Mouse (Mus musculus) liver, adult 2 months (tissue): ENCODE data around the gene Oard1. TPM values are rescaled to one million over a fixed set of nuclear protein-coding genes. Genes with fewer than 3 reads are reported as not detected.

Experiments
- DNase-seq: peaks from one replicate; pipeline ENCODE4 v3.0.0-alpha.2; 2011; ENCODE audit warnings: low read depth, low spot score; ENCODE audit errors: extremely low read depth
- H3K27ac ChIP-seq: fragments of 200-500 bp; replicated peaks from 2 replicates; pipeline ENCODE4 v1.5.1; 2012; ENCODE audit warnings: low read depth, mild to moderate bottlenecking, control low read depth, inconsistent platforms, low read length; ENCODE audit not compliant: insufficient read depth
- H3K27me3 ChIP-seq: fragments of 200-500 bp; 2 replicates; pipeline ENCODE4 v1.6.1; 2012; ENCODE audit warnings: mild to moderate bottlenecking, moderate library complexity, low read length, inconsistent platforms; ENCODE audit not compliant: control insufficient read depth, insufficient read depth
- H3K36me3 ChIP-seq: fragments of 200-500 bp; 2 replicates; pipeline ENCODE4 v1.6.1; 2012; ENCODE audit warnings: low read length, inconsistent platforms; ENCODE audit not compliant: control insufficient read depth, insufficient read depth
- H3K4me1 ChIP-seq: fragments of 200-500 bp; 2 replicates; pipeline ENCODE4 v1.6.1; 2011; ENCODE audit warnings: low read length; ENCODE audit not compliant: control insufficient read depth, insufficient read depth
- H3K4me3 ChIP-seq: fragments of 200-500 bp; 2 replicates; pipeline ENCODE4 v1.5.1; 2011; ENCODE audit warnings: low read depth, mild to moderate bottlenecking, control low read depth, low read length, moderate library complexity; ENCODE audit not compliant: insufficient read depth
- H3K79me2 ChIP-seq: fragments of 200-500 bp; 2 replicates; pipeline ENCODE4 v1.6.1; 2012; ENCODE audit warnings: inconsistent platforms, mild to moderate bottlenecking, low read length, moderate library complexity; ENCODE audit not compliant: control insufficient read depth, insufficient read depth
- H3K9ac ChIP-seq: fragments of 200-500 bp; 2 replicates; pipeline ENCODE4 v1.6.1; 2012; ENCODE audit warnings: low read depth, mild to moderate bottlenecking, control low read depth, inconsistent platforms, low read length
- CTCF ChIP-seq: fragments of 200-500 bp; IDR thresholded peaks from 2 replicates; pipeline ENCODE4 v1.5.1; 2011; ENCODE audit warnings: low read depth, low read length, control low read depth
- POLR2A ChIP-seq: fragments of 200-500 bp; IDR thresholded peaks from 2 replicates; pipeline ENCODE4 v1.6.1; 2011; ENCODE audit warnings: low read length, control low read depth; ENCODE audit not compliant: insufficient read depth; ENCODE audit errors: extremely low read depth
- WGBS: fragments of 180-500 bp; shearing (Covaris S2); methylation state at CpG from one replicate; pipeline ENCODE4 v1.1.7; 2018; 5-methylcytosine and 5-hydroxymethylcytosine counted together
- polyA plus RNA-seq: library from polyadenylated mRNA; depleted of rRNA; stranded (reverse); fragments of >200 nt; gene quantifications from 2 replicates; pipeline ENCODE4 v1.2.3, GENCODE M21; 2012
- total RNA-seq: library from RNA; depleted of rRNA; stranded (reverse); fragments of >200 nt; gene quantifications from 2 replicates; pipeline ENCODE4 v1.2.3, GENCODE M21; 2014

The Oard1 gene
- total and polyA plus RNA-seq, 2 experiments, result 8.7 to 25.0 TPM

DNA sequence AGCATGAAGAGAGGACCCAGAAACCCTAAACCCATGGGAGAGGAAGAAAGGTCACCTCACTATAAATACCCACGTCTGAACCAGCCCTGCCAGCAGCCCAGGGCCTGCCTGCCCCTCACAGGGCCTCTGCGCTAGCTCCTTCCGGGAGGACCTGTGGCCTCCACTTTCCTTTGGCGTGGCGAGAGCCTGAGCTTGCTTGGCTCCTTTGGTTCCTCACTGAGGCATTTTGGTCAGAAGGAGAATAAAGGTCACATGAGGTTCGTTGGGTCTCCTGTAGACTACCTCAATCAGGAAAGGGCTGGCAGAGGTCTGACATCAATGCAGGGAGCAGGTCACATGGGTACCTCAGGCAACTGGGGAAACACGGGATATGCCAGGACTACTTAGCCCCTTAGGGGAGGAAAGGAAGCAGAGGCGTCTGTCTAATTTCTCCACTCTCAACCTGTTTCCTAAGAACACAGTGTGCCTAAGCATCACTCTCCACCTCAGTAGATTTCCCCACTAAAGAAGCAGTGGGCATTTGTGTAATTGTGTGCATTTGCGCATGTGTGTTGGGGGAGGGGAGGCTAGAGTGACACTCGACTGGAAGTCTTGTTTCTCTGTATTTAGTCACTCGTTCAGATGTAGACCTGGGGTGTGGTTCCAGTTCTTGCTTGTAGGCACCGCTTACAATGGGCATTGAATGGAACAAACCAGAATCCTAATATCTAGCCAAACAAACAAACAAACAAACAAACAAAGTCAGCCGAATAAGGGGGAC, 17.4 kb downstream of the Oard1 start:
- 83% methylated on average over 13 of the region's 13 CpGs for WGBS
- H3K27ac ChIP-seq, result no peak overlapping the region
- no peaks in the 10 kb centered on the region for H3K4me1 ChIP-seq

GRCm38 (mm10) chr17:48427852-48428530, 18.2 kb downstream of the Oard1 start:
- 74% methylated on average over 11 of the region's 11 CpGs for WGBS
- H3K4me3 ChIP-seq, result no peak overlapping the region
- no peak overlapping the region for H3K9ac ChIP-seq
- TF ChIP-seq CTCF (no peak), POLR2A (no peak)
- no peaks in the 10 kb centered on the region for H3K36me3 ChIP-seq
- H3K27ac ChIP-seq, result no peak overlapping the region
- H3K4me1 ChIP-seq, result no peaks in the 10 kb centered on the region
- no peaks in the 10 kb centered on the region for H3K79me2 ChIP-seq
- no peaks in the 10 kb centered on the region for H3K27me3 ChIP-seq
- DNase-seq, result no peak

More for the DNA sequence above, 17.4 kb downstream of the Oard1 start:
- Histone ChIP-seq H3K27me3 (no peaks in the 10 kb centered on the region), H3K9ac (no peak overlapping the region), H3K36me3 (no peaks in the 10 kb centered on the region), H3K79me2 (no peaks in the 10 kb centered on the region), H3K4me3 (no peak overlapping the region)
- DNase-seq, result no peak
- TF ChIP-seq CTCF, result no peak
- TF ChIP-seq POLR2A, result no peak

DNA sequence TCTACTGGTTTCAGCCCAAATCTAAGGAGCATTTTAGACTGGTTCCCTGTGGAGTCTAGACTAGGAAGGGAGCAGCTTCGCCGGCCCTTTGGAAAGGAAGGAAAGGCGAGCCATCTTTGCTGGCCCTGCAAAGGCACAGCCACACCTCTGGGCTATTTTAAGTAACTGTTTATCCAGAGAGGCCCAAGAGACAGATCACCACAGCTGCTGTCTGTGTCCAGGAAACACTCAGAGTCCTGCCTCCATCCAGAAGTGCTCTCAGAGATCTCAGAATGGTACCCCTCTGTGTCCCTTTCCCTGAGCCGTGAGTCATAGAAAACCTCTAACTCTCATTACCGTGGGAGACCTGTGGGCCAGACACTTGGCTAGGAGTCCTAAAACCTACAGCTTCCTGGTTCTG, 20.6 kb downstream of the Oard1 start:
- Histone ChIP-seq H3K9ac (no peak overlapping the region), H3K4me1 (no peaks in the 10 kb centered on the region)
- WGBS, result 74% methylated on average over 5 of the region's 5 CpGs

DNA sequence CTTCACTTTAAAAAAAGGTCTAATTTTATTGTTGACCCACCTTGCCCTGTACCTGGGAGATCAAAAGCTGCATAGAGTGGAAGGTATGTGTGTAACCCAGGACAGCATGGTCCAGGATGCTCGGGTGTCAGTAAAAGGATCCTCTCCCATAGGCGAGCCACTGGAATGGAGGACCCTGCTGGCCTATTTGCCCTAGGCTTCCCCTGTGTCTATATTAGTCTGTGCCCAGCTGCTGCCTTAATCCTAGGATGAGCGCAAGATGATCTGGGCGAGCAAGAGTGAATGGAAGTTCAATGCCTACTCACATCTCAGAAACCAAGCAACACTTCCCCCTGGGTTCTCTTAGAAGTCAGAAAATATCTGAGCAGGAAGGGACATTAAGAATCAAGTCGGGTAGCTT, 21.2 kb downstream of the Oard1 start:
- H3K27me3 ChIP-seq, result no peaks in the 10 kb centered on the region
- no peak for TF ChIP-seq CTCF
- TF ChIP-seq POLR2A, result no peak
- H3K9ac ChIP-seq, result no peak overlapping the region
- H3K4me3 ChIP-seq, result no peak overlapping the region
- no peaks in the 10 kb centered on the region for H3K36me3 ChIP-seq
- no peak for DNase-seq
- 75% methylated on average over 5 of the region's 5 CpGs for WGBS
- no peaks in the 10 kb centered on the region for H3K4me1 ChIP-seq
- no peaks in the 10 kb centered on the region for H3K79me2 ChIP-seq
- H3K27ac ChIP-seq, result no peak overlapping the region

More for the DNA sequence above, 20.6 kb downstream of the Oard1 start:
- no peak overlapping the region for H3K4me3 ChIP-seq
- H3K27me3 ChIP-seq, result no peaks in the 10 kb centered on the region
- H3K27ac ChIP-seq, result no peak overlapping the region
- no peak for DNase-seq
- H3K79me2 ChIP-seq, result no peaks in the 10 kb centered on the region
- H3K36me3 ChIP-seq, result no peaks in the 10 kb centered on the region
- TF ChIP-seq POLR2A (no peak), CTCF (no peak)

- Histone ChIP-seq H3K27me3 (no peaks in the 10 kb centered on the region), H3K9ac (no peak within 1 kb of the TSS), H3K27ac (no peak within 1 kb of the TSS), H3K36me3 (no peaks in the 10 kb centered on the region), H3K4me3 (no peak within 1 kb of the TSS), H3K79me2 (no peaks in the 10 kb centered on the region), H3K4me1 (no peaks in the 10 kb centered on the region)
- 80% methylated on average over 16 of the region's 16 CpGs for WGBS
- TF ChIP-seq CTCF, result no peak
- no peak for TF ChIP-seq POLR2A
- no peak for DNase-seq
Measured at GRCm38 (mm10) chr17:48432158-48432980, 22.6 kb downstream of the Oard1 start, which contains the start of gene Apobec2. Gene Apobec2, minus strand, starts transcription at chr17:48432930.
